Mouse (Mus musculus) intestine, postnatal 0 days (tissue): ENCODE data around the gene Git1. TPM values are rescaled to one million over a fixed set of nuclear protein-coding genes. Genes with fewer than 3 reads are reported as not detected.

ENCODE experiments used
- ATAC-seq: fragments of 200-750 bp; cut with Nextera tagmentation; 2 replicates; pipeline ENCODE4 v1.8.0; 2017; ENCODE audit warnings: mild to moderate bottlenecking, moderate TSS enrichment, moderate library complexity
- H3K27ac ChIP-seq: fragments of 300-500 bp; sonication (generic); 2 replicates; pipeline ENCODE4 v1.5.1; 2014; ENCODE audit warnings: mild to moderate bottlenecking, low read depth, low read length, moderate library complexity
- H3K27me3 ChIP-seq: fragments of 300-500 bp; sonication (generic); replicated peaks from 2 replicates; pipeline ENCODE4 v1.6.1; 2014; ENCODE audit warnings: low read length, mixed read lengths; ENCODE audit not compliant: control insufficient read depth, insufficient read depth
- H3K36me3 ChIP-seq: fragments of 300-500 bp; sonication (generic); 2 replicates; pipeline ENCODE4 v1.6.1; 2014; ENCODE audit warnings: mild to moderate bottlenecking, moderate library complexity; ENCODE audit not compliant: control insufficient read depth, insufficient read depth
- H3K4me1 ChIP-seq: fragments of 300-500 bp; sonication (generic); replicated peaks from 2 replicates; pipeline ENCODE4 v1.6.1; 2014; ENCODE audit warnings: antibody characterized with exemption, low read length, mixed read lengths; ENCODE audit not compliant: control insufficient read depth, insufficient read depth
- H3K4me2 ChIP-seq: fragments of 300-500 bp; sonication (generic); replicated peaks from 2 replicates; pipeline ENCODE4 v1.6.1; 2014; ENCODE audit warnings: low read depth, mild to moderate bottlenecking, moderate library complexity
- H3K4me3 ChIP-seq: fragments of 300-500 bp; sonication (generic); 2 replicates; pipeline ENCODE4 v1.5.1; 2014; ENCODE audit warnings: low read depth, low read length
- H3K9ac ChIP-seq: fragments of 300-500 bp; sonication (generic); 2 replicates; pipeline ENCODE4 v1.6.1; 2014; ENCODE audit warnings: mild to moderate bottlenecking, low read depth, low read length
- H3K9me3 ChIP-seq: fragments of 300-500 bp; sonication (generic); 2 replicates; pipeline ENCODE4 v1.6.1; 2016; ENCODE audit warnings: mixed run types; ENCODE audit not compliant: control insufficient read depth
- CTCF ChIP-seq: sonication (generic); IDR thresholded peaks from 2 replicates; pipeline ENCODE4 v1.5.1; 2016; ENCODE audit warnings: low read depth, mild to moderate bottlenecking, control low read depth, antibody characterized with exemption, moderate library complexity
- WGBS: fragments of 180-500 bp; shearing (Covaris S2); extraction: QIAGEN DNeasy Blood & Tissue Kit; methylation state at CpG from one replicate; pipeline ENCODE4 v1.1.7; 2014; 5-methylcytosine and 5-hydroxymethylcytosine counted together
- polyA plus RNA-seq: library from polyadenylated mRNA; unstranded; fragments of >200 nt; fragmentation: Nextera tagmentation; extraction: Ambion mirVana; gene quantifications from 2 replicates; pipeline ENCODE4 v1.2.1, GENCODE M21; 2015

The Git1 gene
- 21.2 and 21.9 TPM in 2 replicates for polyA plus RNA-seq

GRCm38 (mm10) chr11:77493512-77494343, at the start of gene Git1:
TSS of gene Git1 (plus strand) at chr11:77493562.
- 0 out of 2 replicates have a peak, but pooled peaks have one; percentile 26 for TF ChIP-seq CTCF
- no peaks in the 10 kb centered on the region for H3K27me3 ChIP-seq
- peak; percentile 30 for ATAC-seq
- H3K36me3 ChIP-seq: peaks cover 5% of the 10 kb centered on the region; the same call in 1 of the 2 replicates
- H3K4me3 ChIP-seq: peak within 1 kb of the TSS; percentile 84
- peak within 1 kb of the TSS; percentile 97 for H3K9ac ChIP-seq
- H3K4me2 ChIP-seq: peak within 1 kb of the TSS; percentile 91
- H3K9me3 ChIP-seq: no peaks in the 10 kb centered on the region
- peak within 1 kb of the TSS; percentile 98 for H3K27ac ChIP-seq
- 2% methylated on average over 45 of the region's 74 CpGs for WGBS
- H3K4me1 ChIP-seq: peaks cover 20% of the 10 kb centered on the region; the same call in 1 of the 2 replicates

DNA sequence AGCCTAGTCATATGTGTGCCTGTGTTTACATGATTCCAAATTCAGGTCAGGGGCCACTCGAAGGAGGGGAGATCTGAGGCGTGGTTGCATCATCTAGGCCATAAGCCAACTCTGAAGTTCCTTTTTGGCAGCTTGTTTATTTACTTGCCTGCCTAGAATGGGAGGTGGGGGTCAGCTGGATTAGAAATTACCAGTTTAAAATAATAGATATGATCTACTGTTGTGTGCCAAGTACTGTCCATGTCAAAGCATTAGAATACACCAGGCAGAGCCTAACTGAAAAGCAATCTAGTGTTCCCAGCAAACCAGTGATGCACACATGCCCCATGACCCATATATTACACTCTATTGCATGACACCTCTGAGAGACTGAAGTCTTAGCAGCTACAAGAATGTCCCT, 48.4 kb upstream of the Git1 start:
- no peak overlapping the region for H3K4me3 ChIP-seq
- no peaks in the 10 kb centered on the region for H3K4me1 ChIP-seq
- peaks cover 24% of the 10 kb centered on the region for H3K36me3 ChIP-seq
- ATAC-seq: no peak
- no peaks in the 10 kb centered on the region for H3K9me3 ChIP-seq
- H3K4me2 ChIP-seq: no peak overlapping the region
- no peak for TF ChIP-seq CTCF
- H3K9ac ChIP-seq: no peak overlapping the region
- no peak overlapping the region for H3K27ac ChIP-seq
- no peaks in the 10 kb centered on the region for H3K27me3 ChIP-seq
- 46% methylated on average over 2 of the region's 2 CpGs for WGBS

DNA sequence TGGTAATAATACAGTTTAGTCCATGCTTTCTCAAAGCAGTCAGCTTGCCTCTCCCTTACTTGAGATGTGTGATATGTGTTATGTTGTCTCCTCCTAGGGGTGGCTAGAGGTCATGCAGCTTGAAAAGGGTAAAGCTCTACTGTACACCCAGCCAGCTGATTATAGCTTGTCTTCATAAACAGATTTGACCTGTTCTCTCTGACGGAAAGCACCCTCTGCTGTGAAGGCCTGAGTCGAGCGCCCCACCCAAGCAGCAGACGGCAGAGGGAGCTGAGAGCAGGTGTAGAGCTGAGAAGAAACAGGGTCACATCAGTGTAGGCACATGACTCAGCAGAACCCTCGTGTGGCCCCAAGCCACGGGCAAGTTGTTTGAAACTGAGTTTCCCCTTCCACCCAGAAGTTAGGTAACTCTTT, 46.7 kb upstream of the Git1 start:
- no peak overlapping the region for H3K4me2 ChIP-seq
- WGBS: 13% methylated on average over 6 of the region's 6 CpGs
- ATAC-seq: peak; percentile 85
- H3K4me3 ChIP-seq: no peak overlapping the region
- H3K36me3 ChIP-seq: peaks cover 22% of the 10 kb centered on the region
- TF ChIP-seq CTCF: peak; percentile 90
- H3K4me1 ChIP-seq: no peaks in the 10 kb centered on the region
- no peaks in the 10 kb centered on the region for H3K27me3 ChIP-seq
- H3K9ac ChIP-seq: no peak overlapping the region
- H3K27ac ChIP-seq: no peak overlapping the region; the same call in 1 of the 2 replicates
- no peaks in the 10 kb centered on the region for H3K9me3 ChIP-seq

DNA sequence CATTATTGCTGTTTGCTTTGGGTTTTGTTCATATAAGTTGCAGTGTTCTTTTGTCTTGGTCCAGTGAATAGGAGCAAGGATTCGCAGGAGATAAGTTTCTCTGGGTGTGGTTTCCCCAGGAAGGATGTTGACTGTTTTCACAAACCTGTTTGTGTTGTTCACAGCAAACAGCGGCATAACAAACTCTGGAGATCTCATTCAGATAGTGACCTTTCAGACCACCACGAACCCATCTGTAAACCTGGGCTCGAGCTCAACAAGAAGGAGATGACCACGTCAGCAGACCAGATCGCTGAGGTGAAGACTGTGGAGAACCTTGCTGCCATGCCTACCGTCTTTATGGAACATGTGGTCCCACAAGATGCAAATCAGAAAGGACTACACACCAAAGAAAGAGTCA, 44.1 kb upstream of the Git1 start:
- WGBS: 83% methylated on average over 7 of the region's 7 CpGs
- TF ChIP-seq CTCF: no peak
- H3K4me2 ChIP-seq: no peak overlapping the region

DNA sequence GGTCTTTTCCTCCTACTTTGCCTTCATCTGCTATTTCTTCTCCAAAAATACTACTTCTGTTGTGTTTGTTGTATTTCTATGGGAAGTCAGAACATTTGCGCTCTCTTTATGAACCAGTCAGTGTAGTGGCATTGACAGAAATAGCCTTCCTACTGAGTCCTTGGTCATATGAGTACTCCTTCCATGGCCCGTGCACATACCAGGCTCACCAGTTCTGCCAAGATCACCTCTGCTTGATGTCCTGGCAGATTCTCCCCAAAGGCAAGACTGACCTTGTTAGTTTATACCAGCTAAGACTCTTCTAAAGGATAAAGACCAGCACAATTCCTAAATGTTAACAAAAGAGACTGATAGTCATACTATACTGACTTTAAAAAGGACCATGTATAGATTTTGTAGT, 41.7 kb upstream of the Git1 start:
- ATAC-seq: no peak
- WGBS: 96% methylated on average over 2 of the region's 2 CpGs
- peaks cover 36% of the 10 kb centered on the region for H3K36me3 ChIP-seq
- H3K9ac ChIP-seq: no peak overlapping the region
- H3K4me2 ChIP-seq: no peak overlapping the region
- H3K4me1 ChIP-seq: no peaks in the 10 kb centered on the region
- H3K27ac ChIP-seq: no peak overlapping the region
- no peaks in the 10 kb centered on the region for H3K27me3 ChIP-seq
- no peak overlapping the region for H3K4me3 ChIP-seq
- H3K9me3 ChIP-seq: no peaks in the 10 kb centered on the region
- no peak for TF ChIP-seq CTCF

More for the DNA sequence above, 44.1 kb upstream of the Git1 start:
- Histone ChIP-seq H3K4me1 (no peaks in the 10 kb centered on the region), H3K9me3 (no peaks in the 10 kb centered on the region), H3K9ac (no peak overlapping the region), H3K36me3 (peaks cover 25% of the 10 kb centered on the region), H3K27me3 (no peaks in the 10 kb centered on the region), H3K4me3 (no peak overlapping the region), H3K27ac (no peak overlapping the region)
- no peak for ATAC-seq

DNA sequence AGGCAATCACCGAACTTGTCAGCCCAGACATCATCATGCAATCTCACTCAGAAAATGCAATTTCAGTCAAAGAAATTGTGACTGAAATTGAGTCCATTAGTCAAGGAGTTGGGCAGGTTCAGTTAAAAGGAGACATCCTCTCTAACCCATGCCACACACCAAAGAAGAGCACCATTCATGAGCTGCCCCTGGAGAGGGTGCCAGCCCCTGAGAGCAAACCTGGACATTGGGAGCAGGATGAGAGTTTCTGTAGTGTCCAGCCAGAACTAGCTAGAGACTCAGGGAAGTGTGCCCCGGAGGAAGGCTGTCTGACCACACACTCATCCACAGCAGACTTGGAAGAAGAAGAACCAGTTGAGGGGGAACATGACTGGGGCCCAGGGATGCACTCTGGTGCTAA, 40.0 kb upstream of the Git1 start:
- Histone ChIP-seq H3K36me3 (peaks cover 36% of the 10 kb centered on the region), H3K27ac (no peak overlapping the region), H3K9ac (no peak overlapping the region), H3K4me3 (no peak overlapping the region), H3K4me2 (no peak overlapping the region), H3K4me1 (no peaks in the 10 kb centered on the region), H3K27me3 (no peaks in the 10 kb centered on the region), H3K9me3 (no peaks in the 10 kb centered on the region)
- no peak for TF ChIP-seq CTCF
- 90% methylated on average over 2 of the region's 2 CpGs for WGBS
- ATAC-seq: no peak
